15 mouse cellular contexts compared by ENCODE assay signal in the genomic region with DNA sequence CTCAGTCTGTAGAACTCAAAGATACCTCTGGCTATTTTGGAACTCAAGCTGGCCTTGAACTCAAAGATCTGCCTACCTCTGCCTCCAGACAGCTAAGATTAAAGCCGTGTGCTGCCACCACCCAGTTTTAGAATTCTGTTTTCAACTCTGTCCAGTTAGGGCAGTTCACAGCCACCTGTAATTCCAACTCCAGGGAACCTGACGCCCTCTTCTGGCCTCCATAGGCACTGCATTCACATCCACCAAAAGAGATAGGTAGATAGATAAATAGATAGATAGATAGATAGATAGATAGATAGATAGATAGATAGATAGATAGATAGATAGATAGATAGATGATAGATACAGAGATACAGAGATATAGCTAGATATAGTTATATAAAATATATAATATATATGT. TPM values are rescaled to one million over a fixed set of nuclear protein-coding genes. Genes with fewer than 3 reads are reported as not detected.
DNase-seq lines count a peak whose midpoint lies in the region; ATAC-seq lines count a peak whose summit lies in the region.
"Had no signal": no experiment of that assay in that cellular context is flagged by ENCODE, and none has a peak within 500 bp of the region (broad histone marks: within the 10 kb centered on the region; RNA-seq: fewer than 3 reads in every experiment).

No protein-coding gene starts in this region.

- no peak for ATAC-seq in forebrain, embryonic 15.5 days (replicated peaks)

- H3K27ac ChIP-seq in forebrain, embryonic 15.5 days (replicated peaks) = no peak overlapping the region
- H3K27ac ChIP-seq: heart, embryonic 10.5 days; lung, embryonic 15.5 days had no signal

- H3K4me3 ChIP-seq in forebrain, embryonic 15.5 days = no peak overlapping the region
- H3K4me3 ChIP-seq: heart, embryonic 10.5 days; lung, embryonic 15.5 days had no signal

- no peaks in the 10 kb centered on the region for H3K9me3 ChIP-seq in forebrain, embryonic 15.5 days
- H3K9me3 ChIP-seq: G1E; heart, embryonic 10.5 days; lung, embryonic 15.5 days had no signal

- H3K27me3 ChIP-seq in forebrain, embryonic 15.5 days = no peaks in the 10 kb centered on the region

- no peak overlapping the region for H3K9ac ChIP-seq in forebrain, embryonic 15.5 days (replicated peaks)
- H3K9ac ChIP-seq: lung, embryonic 15.5 days had no signal

- no peaks in the 10 kb centered on the region for H3K4me1 ChIP-seq in forebrain, embryonic 15.5 days
- H3K4me1 ChIP-seq: heart, embryonic 10.5 days; lung, embryonic 15.5 days had no signal

- DNase-seq in embryo, embryonic 10.5 days (ENCODE audit: low spot score) = peak; percentile 58
- no peak for DNase-seq in embryo, embryonic 11 days
- peak; percentile 21 for DNase-seq in left cerebral cortex, postnatal 4 days
- no peak for DNase-seq in left cerebral cortex, adult 11 months (ENCODE audit: low spot score)
- DNase-seq in A20 (ENCODE audit: low read depth, low spot score) = peak; percentile 27
- peak; percentile 60 for DNase-seq in R1 (ENCODE audit: low read depth, low spot score)
- DNase-seq in thymus, postnatal 10 days (ENCODE audit: low spot score in 2 of 2) = no peak
- DNase-seq: right cerebral cortex, adult 18-20 months had no signal

- intact Hi-C loops in left cerebral cortex, postnatal 4 days (cut with DNase I) = no loop called here

- no peak overlapping the region for H3K4me2 ChIP-seq in forebrain, embryonic 15.5 days (replicated peaks)
- H3K4me2 ChIP-seq: lung, embryonic 15.5 days had no signal

- WGBS in forebrain, embryonic 15.5 days = 18% methylated on average over 2 of the region's 2 CpGs

- H3K36me3 ChIP-seq in forebrain, embryonic 15.5 days = no peaks in the 10 kb centered on the region
- H3K36me3 ChIP-seq: G1E; heart, embryonic 10.5 days; lung, embryonic 15.5 days had no signal

RNA-seq across cellular contexts. Expression of gene Foxl2, which starts 15.8 kb away (rescaled TPM):
- 1 to 10 TPM; 1.6 to 2.4 TPM for total RNA-seq in left cerebral cortex, postnatal 4 days (2021)
- 0.27 and 0.42 TPM in 2 replicates for polyA plus RNA-seq in forebrain, embryonic 15.5 days (2015; fragmentation: Nextera tagmentation; extraction: Ambion mirVana)
- total RNA-seq: G1E had no signal
- polyA plus RNA-seq: G1E; lung, embryonic 15.5 days had no signal

RNA-seq across cellular contexts. Expression of gene 7420426K07Rik, which starts 36.4 kb away (rescaled TPM):
- total RNA-seq in left cerebral cortex, postnatal 4 days (2021) = not detected
- polyA plus RNA-seq in forebrain, embryonic 15.5 days (2015; fragmentation: Nextera tagmentation; extraction: Ambion mirVana) = not detected in 2 replicates
- total RNA-seq: G1E; layer of hippocampus, postnatal 25 days had no signal
- polyA plus RNA-seq: embryonic facial prominence, embryonic 14.5 days; frontal cortex, adult 2 months; G1E; heart, embryonic 10.5 days; lung, embryonic 15.5 days had no signal

RNA-seq across cellular contexts. Expression of gene Faim, which starts 46.9 kb away (rescaled TPM):
- total RNA-seq in left cerebral cortex, postnatal 4 days (2021) = 10 to 100 TPM; 41.6 to 43.9 TPM
- 94.8 and 101 TPM in 2 replicates for polyA plus RNA-seq in forebrain, embryonic 15.5 days (2015; fragmentation: Nextera tagmentation; extraction: Ambion mirVana)

Comparison
In these comparisons a context has a peak if more than half of its experiments do, and no peak if none do; other contexts are left out.
1. DNase-seq: peak in embryo, embryonic 10.5 days (single experiment), left cerebral cortex, postnatal 4 days (single experiment), A20 (single experiment) and R1 (single experiment); none in embryo, embryonic 11 days (single experiment), left cerebral cortex, adult 11 months (single experiment) and thymus, postnatal 10 days (0 of 2).